ENCODE assay signal across 12 mouse cellular contexts in the genomic region with DNA sequence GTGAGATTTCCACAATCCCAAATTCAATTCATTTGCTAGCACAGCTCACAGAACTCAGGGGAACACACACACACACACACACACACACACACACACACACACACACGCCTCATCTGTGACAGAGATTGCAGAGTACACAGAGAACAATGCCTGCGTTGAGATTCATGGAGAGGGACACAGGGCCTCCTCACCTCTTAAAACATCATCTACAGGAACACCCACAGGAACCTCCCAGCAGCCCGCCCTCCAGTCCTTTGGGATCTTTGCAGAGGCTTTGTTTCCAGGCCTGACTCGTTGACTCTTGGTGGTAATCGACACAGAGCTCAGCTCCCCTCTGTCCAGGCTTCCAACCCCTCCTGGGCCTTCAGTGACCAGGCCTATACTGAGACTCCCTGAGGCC. TPM values are rescaled to one million over a fixed set of nuclear protein-coding genes. Genes with fewer than 3 reads are reported as not detected.
A peak's percentile ranks its signal among the peaks of the same experiment; 100 is the strongest.
DNase-seq lines count a peak whose midpoint lies in the region; ATAC-seq and TF ChIP-seq lines count a peak whose summit lies in the region.
"Had no signal": no experiment of that assay in that cellular context is flagged by ENCODE, and none has a peak within 500 bp of the region (broad histone marks: within the 10 kb centered on the region; RNA-seq: fewer than 3 reads in every experiment).

No protein-coding gene starts in this region.

- no peak overlapping the region for H3K4me3 ChIP-seq in lung, embryonic 15.5 days
- no peak overlapping the region for H3K4me3 ChIP-seq in hindbrain, embryonic 11.5 days (ENCODE audit: low read depth, low read length)
- no peak overlapping the region for H3K4me3 ChIP-seq in midbrain, postnatal 0 days (ENCODE audit: low read depth, low read length)
- H3K4me3 ChIP-seq in forebrain, embryonic 16.5 days (replicated peaks; ENCODE audit: low read length): no peak overlapping the region
- H3K4me3 ChIP-seq: neural tube, embryonic 12.5 days had no signal

- no peak overlapping the region for H3K9ac ChIP-seq in lung, embryonic 15.5 days
- no peak overlapping the region for H3K9ac ChIP-seq in hindbrain, embryonic 11.5 days (ENCODE audit: low read depth, low read length)
- H3K9ac ChIP-seq in midbrain, postnatal 0 days (replicated peaks; ENCODE audit: low read length, poor library complexity, severe bottlenecking): no peak overlapping the region
- H3K9ac ChIP-seq in forebrain, embryonic 16.5 days (replicated peaks; ENCODE audit: low read depth, low read length): no peak overlapping the region
- H3K9ac ChIP-seq: neural tube, embryonic 12.5 days had no signal

- H3K27me3 ChIP-seq in lung, embryonic 15.5 days: no peaks in the 10 kb centered on the region
- no peaks in the 10 kb centered on the region for H3K27me3 ChIP-seq in hindbrain, embryonic 11.5 days (ENCODE audit: control insufficient read depth, insufficient read depth, low read length)
- no peaks in the 10 kb centered on the region for H3K27me3 ChIP-seq in midbrain, postnatal 0 days (ENCODE audit: insufficient read depth, low read length)
- no peaks in the 10 kb centered on the region for H3K27me3 ChIP-seq in forebrain, embryonic 16.5 days (replicated peaks; ENCODE audit: control insufficient read depth, insufficient read depth, low read length)
- H3K27me3 ChIP-seq: neural tube, embryonic 12.5 days had no signal

- peaks cover 32% of the 10 kb centered on the region for H3K4me1 ChIP-seq in lung, embryonic 15.5 days
- H3K4me1 ChIP-seq in hindbrain, embryonic 11.5 days (replicated peaks; ENCODE audit: control insufficient read depth, insufficient read depth, low read length): no peaks in the 10 kb centered on the region; the same call in none of the 2 replicates
- H3K4me1 ChIP-seq in midbrain, postnatal 0 days (ENCODE audit: insufficient read depth, low read length): no peaks in the 10 kb centered on the region
- H3K4me1 ChIP-seq in forebrain, embryonic 16.5 days (replicated peaks; ENCODE audit: control insufficient read depth, insufficient read depth, low read length): no peaks in the 10 kb centered on the region; the same call in 1 of the 2 replicates

- no peak overlapping the region for H3K4me2 ChIP-seq in lung, embryonic 15.5 days
- no peak overlapping the region for H3K4me2 ChIP-seq in hindbrain, embryonic 11.5 days (replicated peaks; ENCODE audit: low read depth, low read length)
- H3K4me2 ChIP-seq in midbrain, postnatal 0 days (ENCODE audit: low read depth, low read length, poor library complexity, severe bottlenecking): no peak overlapping the region
- H3K4me2 ChIP-seq in forebrain, embryonic 16.5 days (ENCODE audit: low read length): no peak overlapping the region
- H3K4me2 ChIP-seq: neural tube, embryonic 12.5 days had no signal

- ATAC-seq in lung, embryonic 15.5 days (ENCODE audit: borderline replicate concordance, extremely low read depth, low FRiP score, low TSS enrichment): no peak
- ATAC-seq in hindbrain, embryonic 11.5 days (ENCODE audit: low FRiP score): no peak
- ATAC-seq in midbrain, postnatal 0 days (ENCODE audit: low FRiP score): no peak
- ATAC-seq in forebrain, embryonic 16.5 days: no peak
- ATAC-seq: inflammation-experienced regulatory T-cells, adult 6 months had no signal

- H3K36me3 ChIP-seq in lung, embryonic 15.5 days: no peaks in the 10 kb centered on the region
- no peaks in the 10 kb centered on the region for H3K36me3 ChIP-seq in hindbrain, embryonic 11.5 days (ENCODE audit: control insufficient read depth, insufficient read depth, low read length)
- H3K36me3 ChIP-seq in midbrain, postnatal 0 days (ENCODE audit: insufficient read depth, low read length): peaks cover 9% of the 10 kb centered on the region; the same call in 1 of the 2 replicates
- no peaks in the 10 kb centered on the region for H3K36me3 ChIP-seq in forebrain, embryonic 16.5 days (ENCODE audit: control insufficient read depth, insufficient read depth)

- no peaks in the 10 kb centered on the region for H3K9me3 ChIP-seq in lung, embryonic 15.5 days
- H3K9me3 ChIP-seq in hindbrain, embryonic 11.5 days (ENCODE audit: control insufficient read depth, low read length): no peaks in the 10 kb centered on the region
- H3K9me3 ChIP-seq in midbrain, postnatal 0 days (ENCODE audit: low read length): no peaks in the 10 kb centered on the region
- no peaks in the 10 kb centered on the region for H3K9me3 ChIP-seq in forebrain, embryonic 16.5 days (ENCODE audit: control insufficient read depth, low read length)
- H3K9me3 ChIP-seq: neural tube, embryonic 12.5 days had no signal

- H3K27ac ChIP-seq in lung, embryonic 15.5 days: peak overlapping the region; percentile 34; the same call in 1 of the 2 replicates
- H3K27ac ChIP-seq in hindbrain, embryonic 11.5 days (ENCODE audit: low read depth, low read length): peak overlapping the region; percentile 47; the same call in 1 of the 2 replicates
- 0 out of 2 replicates have a peak overlapping the region, but pooled peaks have one; percentile 26 for H3K27ac ChIP-seq in midbrain, postnatal 0 days (ENCODE audit: low read depth, low read length)
- no peak overlapping the region for H3K27ac ChIP-seq in forebrain, embryonic 16.5 days (ENCODE audit: low read length)
- H3K27ac ChIP-seq: neural tube, embryonic 12.5 days had no signal

- no peak for DNase-seq in lung, postnatal 14 days
- DNase-seq in heart, adult 8-10 months (ENCODE audit: low spot score): peak; percentile 51
- DNase-seq in hindbrain, embryonic 11.5 days (ENCODE audit: low spot score): no peak
- DNase-seq in midbrain, postnatal 0 days (ENCODE audit: low spot score): no peak
- no peak for DNase-seq in embryo, embryonic 10 days (ENCODE audit: low spot score)
- DNase-seq in layer of hippocampus, adult 18-20 months (ENCODE audit: low spot score in 2 of 2): no peak
- DNase-seq: cerebellum, postnatal 10 days; right cerebral cortex, postnatal 14 days had no signal

- no peak for TF ChIP-seq CTCF in midbrain, postnatal 0 days (IDR thresholded peaks at IDR 0.05)

- 35% methylated on average over 5 of the region's 5 CpGs for WGBS in lung, embryonic 15.5 days
- 47% methylated on average over 5 of the region's 5 CpGs for WGBS in hindbrain, embryonic 11.5 days
- WGBS in midbrain, postnatal 0 days: 27% methylated on average over 5 of the region's 5 CpGs
- WGBS in forebrain, embryonic 16.5 days: 47% methylated on average over 5 of the region's 5 CpGs

RNA-seq across cellular contexts. Expression of gene Spns2, which starts 12.5 kb away (rescaled TPM):
- 5.3 and 6.4 TPM in 2 replicates for polyA plus RNA-seq in lung, embryonic 15.5 days (2015; fragmentation: Nextera tagmentation; extraction: Ambion mirVana)
- total RNA-seq in heart, adult 8-10 months (2022): 10 to 100 TPM in 1 of 4 experiments, 1 to 10 TPM in 3; 7.4 to 10.2 (median 7.9) TPM
- 5.3 and 6.2 TPM in 2 replicates for polyA plus RNA-seq in hindbrain, embryonic 11.5 days (2014; fragmentation: Nextera tagmentation; extraction: Ambion mirVana)
- 46.2 and 56.8 TPM in 2 replicates for total RNA-seq in midbrain, postnatal 0 days (2014; rRNA removed)
- polyA plus RNA-seq in midbrain, postnatal 0 days (2015; fragmentation: Nextera tagmentation; extraction: Ambion mirVana): 7.7 TPM in 2 replicates
- polyA plus RNA-seq in forebrain, embryonic 16.5 days (2015; fragmentation: Nextera tagmentation; extraction: Ambion mirVana): 6.6 and 9.3 TPM in 2 replicates
- 100 to 1,000 TPM in 1 of 2 experiments, 10 to 100 TPM in 1; 95.6 to 103 TPM for total RNA-seq in layer of hippocampus, adult 18-20 months (2021)
- polyA plus RNA-seq: inflammation-experienced regulatory T-cells, adult 6 months had no signal

RNA-seq across cellular contexts. Expression of gene Mybbp1a, which starts 36.0 kb away (rescaled TPM):
- polyA plus RNA-seq in lung, embryonic 15.5 days (2015; fragmentation: Nextera tagmentation; extraction: Ambion mirVana): 137 and 140 TPM in 2 replicates
- total RNA-seq in heart, adult 8-10 months (2022): 10 to 100 TPM; 42.4 to 49.4 (median 45.9) TPM
- polyA plus RNA-seq in hindbrain, embryonic 11.5 days (2014; fragmentation: Nextera tagmentation; extraction: Ambion mirVana): 112 and 145 TPM in 2 replicates
- total RNA-seq in midbrain, postnatal 0 days (2014; rRNA removed): 25.9 and 30.7 TPM in 2 replicates
- polyA plus RNA-seq in midbrain, postnatal 0 days (2015; fragmentation: Nextera tagmentation; extraction: Ambion mirVana): 50.0 and 50.4 TPM in 2 replicates
- polyA plus RNA-seq in forebrain, embryonic 16.5 days (2015; fragmentation: Nextera tagmentation; extraction: Ambion mirVana): 94.8 and 98.2 TPM in 2 replicates
- 10 to 100 TPM; 54.6 to 56.8 TPM for total RNA-seq in layer of hippocampus, adult 18-20 months (2021)

RNA-seq across cellular contexts. Expression of gene Ggt6, which starts 41.9 kb away (rescaled TPM):
- 0.14 and 0.26 TPM in 2 replicates for polyA plus RNA-seq in lung, embryonic 15.5 days (2015; fragmentation: Nextera tagmentation; extraction: Ambion mirVana)
- under 1 TPM in 2 of 4 experiments, not detected in 2; 0.32 to 0.44 TPM for total RNA-seq in heart, adult 8-10 months (2022)
- not detected in 2 replicates for polyA plus RNA-seq in hindbrain, embryonic 11.5 days (2014; fragmentation: Nextera tagmentation; extraction: Ambion mirVana)
- total RNA-seq in midbrain, postnatal 0 days (2014; rRNA removed): 1.4 TPM in 1 of 2 replicates, not detected in the other
- not detected in 2 replicates for polyA plus RNA-seq in midbrain, postnatal 0 days (2015; fragmentation: Nextera tagmentation; extraction: Ambion mirVana)
- polyA plus RNA-seq in forebrain, embryonic 16.5 days (2015; fragmentation: Nextera tagmentation; extraction: Ambion mirVana): not detected in 2 replicates
- under 1 TPM in 1 of 2 experiments, not detected in 1; 0.25 TPM for total RNA-seq in layer of hippocampus, adult 18-20 months (2021)
- polyA plus RNA-seq: inflammation-experienced regulatory T-cells, adult 6 months; neural tube, embryonic 12.5 days had no signal
